Mouse (Mus musculus): ENCODE data around the gene Traf6. TPM values are rescaled to one million over a fixed set of nuclear protein-coding genes. Genes with fewer than 3 reads are reported as not detected.
"Not testable (repeated sequence)": the region's sequence is repeated elsewhere in the genome, so short reads cannot be mapped to it uniquely, and the experiment has no call there.

Traf6 gene
- total RNA-seq, 2 experiments from 2014 or later: 9.6 to 10.1 TPM

DNA sequence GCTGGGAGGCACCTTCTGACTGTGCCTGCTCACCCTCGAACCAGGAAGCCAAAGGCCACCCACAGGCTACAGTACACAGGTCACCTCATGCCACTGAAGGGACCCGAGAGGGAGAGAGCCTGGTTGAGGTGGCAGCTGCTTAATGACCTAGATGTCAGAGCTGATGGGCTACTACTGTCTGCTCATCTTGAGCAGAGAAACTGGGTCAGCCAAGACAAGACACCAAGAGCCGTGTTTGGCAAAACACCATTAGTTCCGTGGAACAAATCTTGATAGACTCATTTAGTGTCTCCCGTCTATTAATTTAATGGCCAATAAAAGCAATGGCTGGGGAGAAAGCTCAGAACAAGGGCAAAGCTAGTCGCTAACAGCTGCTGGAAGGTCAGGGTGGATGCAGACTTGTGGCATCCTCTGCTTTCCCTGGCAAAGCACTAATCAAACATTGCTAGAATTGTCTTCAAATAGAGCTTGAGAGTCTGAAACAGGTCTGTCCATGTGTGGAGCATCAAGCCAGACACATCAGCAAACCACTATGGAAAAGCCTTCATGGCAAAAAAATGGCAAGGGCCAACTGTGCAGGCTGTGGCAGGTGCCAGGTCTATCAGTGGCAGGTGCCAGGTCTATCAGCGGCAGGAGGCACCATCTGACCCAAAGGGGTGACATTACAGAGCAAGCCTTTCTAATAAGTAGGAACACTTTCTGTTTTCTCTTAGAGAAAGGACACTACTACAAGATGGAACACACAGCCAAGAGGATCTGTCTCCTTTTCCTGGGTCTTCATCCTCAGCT, 64.0 kb downstream of the Traf6 start:
- no peak for DNase-seq
- intact Hi-C loops (cut with DNase I; ENCODE audit: low total_unique reads): no loop called here

DNA sequence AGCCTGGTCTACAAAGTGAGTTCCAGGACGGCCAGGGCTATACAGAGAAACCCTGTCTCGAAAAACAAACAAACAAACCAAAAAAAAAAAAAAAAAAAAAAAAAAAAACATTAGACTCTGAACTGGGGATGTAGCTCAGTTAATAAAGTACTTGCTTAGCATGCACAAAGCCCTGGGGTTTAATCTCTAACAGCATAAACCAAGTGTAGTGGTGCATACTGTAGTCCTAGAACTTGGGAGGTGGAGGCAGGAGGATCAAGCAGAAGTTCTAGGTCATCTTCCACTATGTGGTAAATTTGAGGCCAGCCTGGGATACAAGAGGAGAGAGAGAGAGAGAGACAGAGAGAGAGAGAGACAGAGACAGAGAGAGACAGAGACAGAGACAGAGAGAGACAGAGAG, 67.4 kb downstream of the Traf6 start:
- DNase-seq; intact Hi-C loops (cut with DNase I; ENCODE audit: low total_unique reads): not testable (repeated sequence)

DNA sequence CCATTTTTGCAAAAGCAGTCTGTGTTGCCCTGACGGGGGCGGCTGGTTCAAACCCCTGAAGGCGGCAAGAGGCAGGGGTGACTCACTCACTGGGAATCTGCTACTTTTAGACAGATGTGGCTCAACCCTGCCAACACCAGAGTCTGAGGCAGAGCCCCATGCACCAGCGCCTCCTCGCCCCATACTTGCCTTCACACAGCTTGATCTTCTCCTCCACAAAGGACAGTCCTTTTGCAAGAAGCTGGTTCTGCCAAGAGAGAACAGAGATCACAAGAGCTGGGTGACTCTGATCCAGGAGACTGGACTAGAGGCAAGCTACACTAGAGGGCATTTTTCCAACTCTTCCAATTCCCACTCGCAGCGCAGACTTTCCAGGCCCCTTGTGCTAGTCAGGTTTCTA, 68.3 kb downstream of the Traf6 start:
- intact Hi-C loops (cut with DNase I; ENCODE audit: low total_unique reads): no loop called here
- no peak for DNase-seq

Other genes with a start within 250 kb of the Traf6 start
- gene Rag2, start 53.7 kb upstream of the Traf6 start, total RNA-seq (2021): not detected
- gene Rag1, start 28.9 kb upstream of the Traf6 start, total RNA-seq (2021): under 1 TPM; 0.04 to 0.10 TPM
- 10 to 100 TPM; 52.8 to 55.1 TPM for gene B230118H07Rik, start 28.9 kb upstream of the Traf6 start, total RNA-seq (2021)
- gene Prr5l, start 204.6 kb downstream of the Traf6 start, total RNA-seq (2021): 1 to 10 TPM; 1.1 to 2.2 TPM
- gene Commd9, start 207.8 kb downstream of the Traf6 start, total RNA-seq (2021): 10 to 100 TPM; 28.6 to 29.4 TPM